Mouse (Mus musculus) gastrocnemius, adult 18-20 months (tissue): Measurements from ENCODE around the gene Pdgfb. TPM values are rescaled to one million over a fixed set of nuclear protein-coding genes. Genes with fewer than 3 reads are reported as not detected.

Source experiments
- DNase-seq: peaks from one replicate; pipeline ENCODE4 v3.0.0; 2021; ENCODE audit warnings: low spot score
- long read RNA-seq, 2 experiments: library from polyadenylated mRNA; stranded (forward); transcript quantifications; one replicate each; pipeline ENCODE4 v2.0.0; 2021
- total RNA-seq, 2 experiments: library from RNA; stranded (reverse); gene quantifications; 2 replicates each; pipeline ENCODE4 v1.2.3; 2021

Gene Pdgfb
- total RNA-seq, result 10 to 100 TPM; 12.9 to 22.1 TPM
- long read RNA-seq, experiment 1, partial matches to known transcripts, result 7 of 12 reads
- long read RNA-seq, experiment 1, other reads (novel, unspliced or antisense), result 1 of 12 reads
- long read RNA-seq, experiment 2, transcript Pdgfb-201 (7 exons, 2,944 nt), result major isoform, 7 of 11 reads
- long read RNA-seq, experiment 2, partial matches to known transcripts, result 1 of 11 reads
- long read RNA-seq, experiment 2, other reads (novel, unspliced or antisense), result 3 of 11 reads

- DNase-seq, result no peak
These were observed at the start of gene Pdgfb for GRCm38 (mm10) chr15:80014321-80015210. Gene Pdgfb, minus strand, starts transcription at chr15:80014977.

GRCm38 (mm10) chr15:80062821-80063220 is 48.0 kb upstream of the Pdgfb start:
- no peak for DNase-seq

- DNase-seq, result no peak
These were observed 47.6 kb upstream of the Pdgfb start for GRCm38 (mm10) chr15:80062339-80062738.

- DNase-seq, result no peak
These were observed 46.3 kb upstream of the Pdgfb start for GRCm38 (mm10) chr15:80061071-80061550.

GRCm38 (mm10) chr15:80060356-80061070 is 45.7 kb upstream of the Pdgfb start:
- DNase-seq, result no peak

- DNase-seq, result no peak
These were observed 44.8 kb upstream of the Pdgfb start for GRCm38 (mm10) chr15:80059606-80060005.

- no peak for DNase-seq
These were observed 43.4 kb upstream of the Pdgfb start for GRCm38 (mm10) chr15:80058151-80058550.

- peak; percentile 68 for DNase-seq
These were observed 39.4 kb upstream of the Pdgfb start for GRCm38 (mm10) chr15:80054034-80054710.

GRCm38 (mm10) chr15:80053381-80054033 is 38.7 kb upstream of the Pdgfb start:
- DNase-seq, result no peak

GRCm38 (mm10) chr15:80051782-80052181 is 37.0 kb upstream of the Pdgfb start:
- no peak for DNase-seq

GRCm38 (mm10) chr15:80051092-80051761 is 36.5 kb upstream of the Pdgfb start:
- DNase-seq, result no peak

- peak; percentile 30 for DNase-seq
These were observed 35.3 kb upstream of the Pdgfb start for GRCm38 (mm10) chr15:80050093-80050492.

GRCm38 (mm10) chr15:80047973-80048372 is 33.2 kb upstream of the Pdgfb start:
- DNase-seq, result no peak

GRCm38 (mm10) chr15:80047242-80047641 is 32.5 kb upstream of the Pdgfb start:
- DNase-seq, result no peak

- no peak for DNase-seq
These were observed 31.0 kb upstream of the Pdgfb start for GRCm38 (mm10) chr15:80045749-80046148.

- no peak for DNase-seq
These were observed 29.5 kb upstream of the Pdgfb start for GRCm38 (mm10) chr15:80044249-80044648.

- DNase-seq, result no peak
These were observed 27.4 kb upstream of the Pdgfb start for GRCm38 (mm10) chr15:80042152-80042551.

- DNase-seq, result no peak
These were observed 23.3 kb upstream of the Pdgfb start for GRCm38 (mm10) chr15:80038110-80038391.

GRCm38 (mm10) chr15:80037255-80038109 is 22.7 kb upstream of the Pdgfb start:
- DNase-seq, result no peak
